Mouse (Mus musculus): ENCODE results near the gene Acr. TPM values are rescaled to one million over a fixed set of nuclear protein-coding genes. Genes with fewer than 3 reads are reported as not detected.

Gene Acr
- polyA plus RNA-seq, 1 experiment from 2014 or later: not detected

- no peak for TF ChIP-seq CTCF (IDR thresholded peaks at IDR 0.05)
- ChIA-PET CTCF (no interaction called here), POLR2A (no interaction called here)
- no peak for ATAC-seq
- in situ Hi-C loops (cut with MboI; ENCODE audit: low pct_unique_long_range_greater_than_20kb): no loop called here
- no peaks in the 10 kb centered on the region for H3K27me3 ChIP-seq
- DNase-seq (ENCODE audit: low read depth, low spot score): no peak
Observed at GRCm38 (mm10) chr15:89585631-89586030, 17.5 kb downstream of the Acr start.

- in situ Hi-C loops (cut with MboI; ENCODE audit: low pct_unique_long_range_greater_than_20kb): no loop called here
- peak; percentile 68 for ATAC-seq
- peak; percentile 81 for DNase-seq (ENCODE audit: low read depth, low spot score)
- ChIA-PET POLR2A (no interaction called here), CTCF (interaction anchor here (2.7 kb wide), 1 partner anchor 34 kb away, joined by 7 read pairs; no protein-coding TSS in a partner anchor)
- TF ChIP-seq CTCF (IDR thresholded peaks at IDR 0.05): no peak
- H3K27me3 ChIP-seq: no peaks in the 10 kb centered on the region
Observed at GRCm38 (mm10) chr15:89589146-89589545, 21.0 kb downstream of the Acr start.

GRCm38 (mm10) chr15:89591317-89591716, 23.2 kb downstream of the Acr start:
- ChIA-PET CTCF (no interaction called here), POLR2A (no interaction called here)
- in situ Hi-C loops (cut with MboI; ENCODE audit: low pct_unique_long_range_greater_than_20kb): no loop called here
- ATAC-seq (peak; percentile 24), DNase-seq (ENCODE audit: low read depth, low spot score) (no peak)
- peaks cover 10% of the 10 kb centered on the region for H3K27me3 ChIP-seq
- no peak for TF ChIP-seq CTCF (IDR thresholded peaks at IDR 0.05)

GRCm38 (mm10) chr15:89591723-89592455, 23.8 kb downstream of the Acr start, which contains the start of gene Rabl2:
Gene Rabl2, minus strand, starts transcription at chr15:89591923.
- in situ Hi-C loops (cut with MboI; ENCODE audit: low pct_unique_long_range_greater_than_20kb): no loop called here
- DNase-seq (ENCODE audit: low read depth, low spot score) (peak; percentile 41), ATAC-seq (peak; percentile 90)
- ChIA-PET CTCF (no interaction called here), POLR2A (interaction anchor here (0.6 to 0.7 kb wide), 2 partner anchors 39 to 56 kb away, joined by 3 read pairs; no protein-coding TSS in a partner anchor)
- no peak for TF ChIP-seq CTCF (IDR thresholded peaks at IDR 0.05)
- peaks cover 14% of the 10 kb centered on the region for H3K27me3 ChIP-seq

GRCm38 (mm10) chr15:89592548-89592947, 24.4 kb downstream of the Acr start:
- POLR2A ChIA-PET: interaction anchor here (0.7 kb wide), 1 partner anchor 56 kb away, joined by 3 read pairs; no protein-coding TSS in a partner anchor
- CTCF ChIA-PET: no interaction called here
- ATAC-seq (no peak), DNase-seq (ENCODE audit: low read depth, low spot score) (no peak)
- peaks cover 17% of the 10 kb centered on the region for H3K27me3 ChIP-seq
- in situ Hi-C loops (cut with MboI; ENCODE audit: low pct_unique_long_range_greater_than_20kb): no loop called here
- TF ChIP-seq CTCF (IDR thresholded peaks at IDR 0.05): no peak

GRCm38 (mm10) chr15:89605822-89606570, 37.9 kb downstream of the Acr start:
- ChIA-PET POLR2A (no interaction called here), CTCF (no interaction called here)
- in situ Hi-C loops (cut with MboI; ENCODE audit: low pct_unique_long_range_greater_than_20kb): no loop called here
- DNase-seq (ENCODE audit: low read depth, low spot score) (no peak), ATAC-seq (no peak)
- TF ChIP-seq CTCF (IDR thresholded peaks at IDR 0.05): peak; percentile 36
- peaks cover 21% of the 10 kb centered on the region for H3K27me3 ChIP-seq

GRCm38 (mm10) chr15:89607480-89607879, 39.4 kb downstream of the Acr start:
- ATAC-seq (no peak), DNase-seq (ENCODE audit: low read depth, low spot score) (no peak)
- POLR2A ChIA-PET: no interaction called here
- TF ChIP-seq CTCF (IDR thresholded peaks at IDR 0.05): no peak
- CTCF ChIA-PET: no interaction called here
- H3K27me3 ChIP-seq: peaks cover 21% of the 10 kb centered on the region
- in situ Hi-C loops (cut with MboI; ENCODE audit: low pct_unique_long_range_greater_than_20kb): no loop called here

- ChIA-PET CTCF (no interaction called here), POLR2A (no interaction called here)
- in situ Hi-C loops (cut with MboI; ENCODE audit: low pct_unique_long_range_greater_than_20kb): no loop called here
- ATAC-seq: no peak
- peaks cover 21% of the 10 kb centered on the region for H3K27me3 ChIP-seq
- TF ChIP-seq CTCF (IDR thresholded peaks at IDR 0.05): no peak
- DNase-seq (ENCODE audit: low read depth, low spot score): no peak
Observed at GRCm38 (mm10) chr15:89607888-89608287, 39.8 kb downstream of the Acr start.

- peaks cover 3% of the 10 kb centered on the region for H3K27me3 ChIP-seq
- POLR2A ChIA-PET: no interaction called here
- in situ Hi-C loops (cut with MboI; ENCODE audit: low pct_unique_long_range_greater_than_20kb): loop anchor here (5.0 kb wide), 1 partner anchor 585 kb away; no protein-coding TSS in a partner anchor
- peak; percentile 89 for TF ChIP-seq CTCF (IDR thresholded peaks at IDR 0.05)
- DNase-seq (ENCODE audit: low read depth, low spot score) (no peak), ATAC-seq (peak; percentile 31)
- CTCF ChIA-PET: interaction anchor here (0.9 to 1.9 kb wide), 6 partner anchors 18 to 1307 kb away, joined by 3 to 11 read pairs (median 4); no protein-coding TSS in a partner anchor
Observed at GRCm38 (mm10) chr15:89622312-89622958, 54.3 kb downstream of the Acr start.

GRCm38 (mm10) chr15:89622959-89623625, 55.0 kb downstream of the Acr start:
- POLR2A ChIA-PET: no interaction called here
- H3K27me3 ChIP-seq: peaks cover 5% of the 10 kb centered on the region
- in situ Hi-C loops (cut with MboI; ENCODE audit: low pct_unique_long_range_greater_than_20kb): loop anchor here (5.0 kb wide), 1 partner anchor 584 kb away; no protein-coding TSS in a partner anchor
- CTCF ChIA-PET: interaction anchor here (0.9 to 1.9 kb wide), 6 partner anchors 18 to 1306 kb away, joined by 3 to 11 read pairs (median 4); no protein-coding TSS in a partner anchor
- DNase-seq (ENCODE audit: low read depth, low spot score) (no peak), ATAC-seq (no peak)
- TF ChIP-seq CTCF (IDR thresholded peaks at IDR 0.05): no peak
